Mouse (Mus musculus) adrenal gland (tissue): ENCODE measurements around the gene As3mt.
"Not testable (repeated sequence)": the region's sequence is repeated elsewhere in the genome, so short reads cannot be mapped to it uniquely, and the experiment has no call there.

Experiments
- intact Hi-C: fragments of 180-260 bp; cut with DNase I; formaldehyde crosslinking; loops from one replicate; pipeline ENCODE4 v1.15.1; 2025

The As3mt gene

GRCm38 (mm10) chr19:46777928-46778680, 70.8 kb downstream of the As3mt start:
- intact Hi-C loops = no loop called here

- intact Hi-C loops = not testable (repeated sequence)
These were observed 71.9 kb downstream of the As3mt start for GRCm38 (mm10) chr19:46779130-46779529.

GRCm38 (mm10) chr19:46784038-46784437, 76.8 kb downstream of the As3mt start:
- intact Hi-C loops = no loop called here

- intact Hi-C loops = no loop called here
These were observed 77.2 kb downstream of the As3mt start for GRCm38 (mm10) chr19:46784502-46784901.

- intact Hi-C loops = no loop called here
These were observed 78.4 kb downstream of the As3mt start for GRCm38 (mm10) chr19:46785633-46786032.

GRCm38 (mm10) chr19:46789782-46790181, 82.5 kb downstream of the As3mt start:
- intact Hi-C loops = no loop called here
